Mouse (Mus musculus) heart, adult 2 months (tissue): ENCODE data around the gene Senp6.

Source experiments
- CTCF ChIP-seq: fragments of 200-600 bp; IDR thresholded peaks from 2 replicates; pipeline ENCODE4 v1.8.1; 2022; ENCODE audit warnings: antibody characterized with exemption, mild to moderate bottlenecking, moderate library complexity
- EP300 ChIP-seq: fragments of 200-500 bp; IDR thresholded peaks from 2 replicates; pipeline ENCODE4 v1.6.1; 2011; ENCODE audit warnings: low read depth, low read length, control low read depth; ENCODE audit not compliant: insufficient read depth

DNA sequence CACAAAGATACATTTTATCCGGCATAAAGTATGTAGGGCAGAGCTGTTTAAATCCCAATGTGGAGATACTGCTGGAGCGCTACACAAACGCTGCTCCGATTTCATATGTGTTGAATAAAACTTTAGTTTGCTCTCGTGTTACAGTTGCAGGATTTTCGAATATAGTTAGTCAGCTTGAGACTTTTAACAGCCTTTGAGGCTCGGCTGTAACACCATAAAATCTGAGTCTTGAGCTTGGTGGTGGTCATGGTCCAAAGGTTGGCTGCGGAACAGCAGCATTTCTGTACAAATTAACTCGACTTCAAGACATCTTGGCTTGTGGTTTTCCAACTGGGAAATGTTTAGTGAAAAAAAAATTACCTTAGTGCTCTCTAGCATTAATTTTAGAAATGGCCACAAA lies 99.0 kb downstream of the Senp6 start:
- TF ChIP-seq CTCF (no peak), EP300 (no peak)
